Mouse (Mus musculus): ENCODE results near the gene Btg2. TPM values are rescaled to one million over a fixed set of nuclear protein-coding genes. Genes with fewer than 3 reads are reported as not detected.

Btg2 gene
- polyA plus RNA-seq, 1 experiment from 2014 or later, result 82.6 TPM

- 0% methylated on average over 2 of the region's 2 CpGs for WGBS
- Histone ChIP-seq H3K4me1 (ENCODE audit: control insufficient read depth, insufficient read depth, low read length) (peaks cover 44% of the 10 kb centered on the region), H3K27me3 (replicated peaks; ENCODE audit: control insufficient read depth, insufficient read depth, low read length) (no peaks in the 10 kb centered on the region), H3K27ac (ENCODE audit: low read depth, low read length) (peak overlapping the region; percentile 65; the same call in 1 of the 2 replicates), H3K9ac (ENCODE audit: low read length) (peak overlapping the region; percentile 95), H3K9me3 (replicated peaks; ENCODE audit: control insufficient read depth, low read length) (no peaks in the 10 kb centered on the region), H3K36me3 (ENCODE audit: control insufficient read depth, insufficient read depth, low read length) (peaks cover 22% of the 10 kb centered on the region), H3K4me2 (ENCODE audit: low read length) (peak overlapping the region; percentile 81), H3K4me3 (ENCODE audit: low read depth, low read length) (peak overlapping the region; percentile 87)
- no peak for DNase-seq (ENCODE audit: low spot score)
- ATAC-seq, result no peak
Observed at GRCm38 (mm10) chr1:134076789-134077188, 2.1 kb downstream of the Btg2 start.

DNA sequence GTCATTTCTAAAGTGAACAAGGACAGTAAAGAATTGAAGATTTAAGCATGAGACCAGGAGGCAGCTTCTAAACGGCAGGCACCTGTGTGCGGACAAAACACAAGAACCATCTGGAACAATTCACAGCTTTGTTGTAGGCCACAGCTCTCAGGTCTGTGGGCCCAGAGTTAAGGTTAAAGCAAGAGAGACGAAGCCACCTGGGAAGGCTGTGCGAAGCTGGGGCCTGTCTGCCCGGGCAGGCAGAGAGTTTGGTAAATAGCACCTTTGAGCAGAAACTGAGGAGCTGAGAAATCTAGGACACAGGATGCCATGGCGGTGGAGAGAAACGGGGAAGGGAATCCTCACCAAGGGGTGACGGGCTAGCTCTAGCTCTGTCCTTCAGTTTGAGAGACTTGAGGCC is 3.4 kb downstream of the Btg2 start:
- Histone ChIP-seq H3K27me3 (replicated peaks; ENCODE audit: control insufficient read depth, insufficient read depth, low read length) (no peaks in the 10 kb centered on the region), H3K36me3 (ENCODE audit: control insufficient read depth, insufficient read depth, low read length) (peaks cover 22% of the 10 kb centered on the region), H3K9me3 (replicated peaks; ENCODE audit: control insufficient read depth, low read length) (no peaks in the 10 kb centered on the region), H3K4me2 (ENCODE audit: low read length) (peak overlapping the region; percentile 81), H3K4me3 (ENCODE audit: low read depth, low read length) (peak overlapping the region; percentile 87), H3K27ac (ENCODE audit: low read depth, low read length) (peak overlapping the region; percentile 52; the same call in 1 of the 2 replicates), H3K4me1 (ENCODE audit: control insufficient read depth, insufficient read depth, low read length) (peaks cover 53% of the 10 kb centered on the region), H3K9ac (ENCODE audit: low read length) (peak overlapping the region; percentile 95)
- no peak for ATAC-seq
- 76% methylated on average over 8 of the region's 8 CpGs for WGBS
- DNase-seq (ENCODE audit: low spot score), result no peak

- WGBS, result 89% methylated on average over 10 of the region's 10 CpGs
- H3K27me3 ChIP-seq (replicated peaks; ENCODE audit: control insufficient read depth, insufficient read depth, low read length), result no peaks in the 10 kb centered on the region
- H3K36me3 ChIP-seq (ENCODE audit: control insufficient read depth, insufficient read depth, low read length), result peaks cover 22% of the 10 kb centered on the region
- peak overlapping the region; percentile 81 for H3K4me2 ChIP-seq (ENCODE audit: low read length)
- no peaks in the 10 kb centered on the region for H3K9me3 ChIP-seq (replicated peaks; ENCODE audit: control insufficient read depth, low read length)
- H3K9ac ChIP-seq (ENCODE audit: low read length), result peak overlapping the region; percentile 21; the same call in 1 of the 2 replicates
- DNase-seq (ENCODE audit: low spot score) (no peak), ATAC-seq (no peak)
- H3K4me3 ChIP-seq (ENCODE audit: low read depth, low read length), result no peak overlapping the region
- H3K27ac ChIP-seq (ENCODE audit: low read depth, low read length), result 0 out of 2 replicates have a peak overlapping the region, but pooled peaks have one; percentile 14
- peaks cover 56% of the 10 kb centered on the region for H3K4me1 ChIP-seq (ENCODE audit: control insufficient read depth, insufficient read depth, low read length)
Observed at GRCm38 (mm10) chr1:134074606-134075005, 4.3 kb downstream of the Btg2 start.

GRCm38 (mm10) chr1:134074184-134074583 is 4.7 kb downstream of the Btg2 start:
- H3K27me3 ChIP-seq (replicated peaks; ENCODE audit: control insufficient read depth, insufficient read depth, low read length), result no peaks in the 10 kb centered on the region
- peaks cover 22% of the 10 kb centered on the region for H3K36me3 ChIP-seq (ENCODE audit: control insufficient read depth, insufficient read depth, low read length)
- ATAC-seq (no peak), DNase-seq (ENCODE audit: low spot score) (no peak)
- no peak overlapping the region for H3K4me3 ChIP-seq (ENCODE audit: low read depth, low read length)
- no peak overlapping the region for H3K4me2 ChIP-seq (ENCODE audit: low read length)
- H3K9me3 ChIP-seq (replicated peaks; ENCODE audit: control insufficient read depth, low read length), result no peaks in the 10 kb centered on the region
- no peak overlapping the region for H3K9ac ChIP-seq (ENCODE audit: low read length)
- 0 out of 2 replicates have a peak overlapping the region, but pooled peaks have one; percentile 82 for H3K27ac ChIP-seq (ENCODE audit: low read depth, low read length)
- WGBS, result 38% methylated on average over 3 of the region's 3 CpGs
- H3K4me1 ChIP-seq (ENCODE audit: control insufficient read depth, insufficient read depth, low read length), result peaks cover 58% of the 10 kb centered on the region

GRCm38 (mm10) chr1:134073658-134074057 is 5.3 kb downstream of the Btg2 start:
- ATAC-seq (no peak), DNase-seq (ENCODE audit: low spot score) (no peak)
- Histone ChIP-seq H3K4me1 (ENCODE audit: control insufficient read depth, insufficient read depth, low read length) (peaks cover 59% of the 10 kb centered on the region), H3K9ac (ENCODE audit: low read length) (no peak overlapping the region), H3K9me3 (replicated peaks; ENCODE audit: control insufficient read depth, low read length) (no peaks in the 10 kb centered on the region), H3K27ac (ENCODE audit: low read depth, low read length) (peak overlapping the region; percentile 82; the same call in 1 of the 2 replicates), H3K27me3 (replicated peaks; ENCODE audit: control insufficient read depth, insufficient read depth, low read length) (no peaks in the 10 kb centered on the region), H3K4me3 (ENCODE audit: low read depth, low read length) (no peak overlapping the region), H3K4me2 (ENCODE audit: low read length) (no peak overlapping the region), H3K36me3 (ENCODE audit: control insufficient read depth, insufficient read depth, low read length) (peaks cover 22% of the 10 kb centered on the region)
- 86% methylated on average over 1 of the region's 1 CpGs for WGBS

- Histone ChIP-seq H3K4me1 (ENCODE audit: control insufficient read depth, insufficient read depth, low read length) (peaks cover 59% of the 10 kb centered on the region), H3K36me3 (ENCODE audit: control insufficient read depth, insufficient read depth, low read length) (peaks cover 22% of the 10 kb centered on the region), H3K4me3 (ENCODE audit: low read depth, low read length) (no peak overlapping the region), H3K9me3 (replicated peaks; ENCODE audit: control insufficient read depth, low read length) (no peaks in the 10 kb centered on the region), H3K27ac (ENCODE audit: low read depth, low read length) (peak overlapping the region; percentile 82; the same call in 1 of the 2 replicates), H3K4me2 (ENCODE audit: low read length) (no peak overlapping the region), H3K27me3 (replicated peaks; ENCODE audit: control insufficient read depth, insufficient read depth, low read length) (no peaks in the 10 kb centered on the region), H3K9ac (ENCODE audit: low read length) (no peak overlapping the region)
- no peak for DNase-seq (ENCODE audit: low spot score)
- ATAC-seq, result no peak
- 84% methylated on average over 6 of the region's 6 CpGs for WGBS
Observed at GRCm38 (mm10) chr1:134073061-134073564, 5.8 kb downstream of the Btg2 start.

DNA sequence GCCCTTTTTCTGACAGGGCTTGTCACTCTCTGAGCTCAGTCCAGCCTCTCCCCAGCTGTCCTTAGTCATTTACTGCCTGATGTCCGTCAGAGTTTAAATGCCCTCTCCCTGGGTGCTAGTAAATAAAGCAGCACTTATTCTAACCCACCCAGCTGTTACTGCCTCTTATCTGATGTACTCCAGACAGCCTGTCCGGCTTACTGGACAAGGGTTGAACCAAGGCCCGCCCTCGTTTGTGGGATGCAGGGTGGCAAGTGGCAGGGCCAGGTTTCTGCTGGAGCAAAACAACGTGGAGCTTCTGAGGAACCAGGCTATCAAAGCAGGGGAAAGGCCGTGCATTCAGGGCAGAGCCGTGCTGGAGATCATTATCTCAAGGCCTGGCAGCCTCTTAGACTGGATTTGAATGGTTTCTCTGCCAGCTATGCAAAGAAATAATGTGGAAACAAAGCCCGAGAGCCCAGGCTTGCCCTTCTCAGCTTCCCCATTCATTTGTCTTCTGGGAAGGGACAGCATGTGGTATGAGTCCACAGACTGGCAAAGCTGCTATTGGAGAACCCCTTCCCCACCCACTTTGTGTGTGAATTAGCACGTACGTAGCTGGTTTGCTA is 7.4 kb downstream of the Btg2 start:
- H3K27me3 ChIP-seq (replicated peaks; ENCODE audit: control insufficient read depth, insufficient read depth, low read length), result no peaks in the 10 kb centered on the region
- peaks cover 57% of the 10 kb centered on the region for H3K4me1 ChIP-seq (ENCODE audit: control insufficient read depth, insufficient read depth, low read length)
- 7% methylated on average over 10 of the region's 10 CpGs for WGBS

DNA sequence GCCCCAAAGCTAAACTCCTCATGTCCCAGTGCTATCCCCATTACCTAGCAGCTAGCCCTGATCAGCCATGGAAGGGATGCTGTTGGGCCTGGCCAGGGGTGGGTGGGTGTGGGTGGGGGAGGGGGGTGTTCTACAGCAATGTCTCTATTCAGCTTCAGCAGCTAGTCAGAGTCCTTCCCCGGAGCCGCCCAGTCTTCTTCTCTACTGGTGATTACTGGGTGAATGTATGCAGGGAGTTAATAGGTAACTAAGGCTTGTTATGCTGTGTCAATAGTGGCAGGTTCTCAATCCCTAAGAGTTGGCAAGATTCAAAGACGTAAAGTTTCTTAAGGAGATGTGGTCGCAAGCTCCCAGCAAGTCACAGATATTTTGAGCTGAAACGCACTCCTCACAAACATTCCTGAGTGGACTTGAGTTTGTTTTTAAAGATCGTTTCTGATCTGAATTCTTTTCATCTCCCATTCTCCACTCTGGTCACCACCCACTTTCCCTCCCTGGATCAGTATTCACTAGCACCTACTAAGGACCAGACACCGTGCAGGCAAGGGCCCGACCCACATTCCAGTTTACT is 8.7 kb downstream of the Btg2 start:
- Histone ChIP-seq H3K4me1 (ENCODE audit: control insufficient read depth, insufficient read depth, low read length) (peaks cover 55% of the 10 kb centered on the region), H3K27ac (ENCODE audit: low read depth, low read length) (peak overlapping the region; percentile 82), H3K27me3 (replicated peaks; ENCODE audit: control insufficient read depth, insufficient read depth, low read length) (no peaks in the 10 kb centered on the region), H3K9ac (ENCODE audit: low read length) (no peak overlapping the region), H3K4me2 (ENCODE audit: low read length) (no peak overlapping the region), H3K9me3 (replicated peaks; ENCODE audit: control insufficient read depth, low read length) (no peaks in the 10 kb centered on the region), H3K4me3 (ENCODE audit: low read depth, low read length) (no peak overlapping the region), H3K36me3 (ENCODE audit: control insufficient read depth, insufficient read depth, low read length) (peaks cover 9% of the 10 kb centered on the region)
- ATAC-seq, result no peak
- 43% methylated on average over 8 of the region's 8 CpGs for WGBS
- DNase-seq (ENCODE audit: low spot score), result no peak

More for the DNA sequence above, 7.4 kb downstream of the Btg2 start:
- H3K4me2 ChIP-seq (ENCODE audit: low read length), result no peak overlapping the region
- H3K4me3 ChIP-seq (ENCODE audit: low read depth, low read length), result no peak overlapping the region
- ATAC-seq, result peak; percentile 65
- peaks cover 21% of the 10 kb centered on the region for H3K36me3 ChIP-seq (ENCODE audit: control insufficient read depth, insufficient read depth, low read length)
- no peaks in the 10 kb centered on the region for H3K9me3 ChIP-seq (replicated peaks; ENCODE audit: control insufficient read depth, low read length)
- H3K27ac ChIP-seq (ENCODE audit: low read depth, low read length), result peak overlapping the region; percentile 82
- no peak overlapping the region for H3K9ac ChIP-seq (ENCODE audit: low read length)
- peak; percentile 80 for DNase-seq (ENCODE audit: low spot score)

GRCm38 (mm10) chr1:134067143-134067619 is 11.7 kb downstream of the Btg2 start:
- ATAC-seq (no peak), DNase-seq (ENCODE audit: low spot score) (peak; percentile 63)
- peaks cover 64% of the 10 kb centered on the region for H3K4me1 ChIP-seq (ENCODE audit: control insufficient read depth, insufficient read depth, low read length)
- no peak overlapping the region for H3K9ac ChIP-seq (ENCODE audit: low read length)
- peak overlapping the region; percentile 31; the same call in 1 of the 2 replicates for H3K27ac ChIP-seq (ENCODE audit: low read depth, low read length)
- WGBS, result 13% methylated on average over 8 of the region's 8 CpGs
- H3K4me2 ChIP-seq (ENCODE audit: low read length), result no peak overlapping the region
- H3K27me3 ChIP-seq (replicated peaks; ENCODE audit: control insufficient read depth, insufficient read depth, low read length), result no peaks in the 10 kb centered on the region
- no peaks in the 10 kb centered on the region for H3K9me3 ChIP-seq (replicated peaks; ENCODE audit: control insufficient read depth, low read length)
- H3K4me3 ChIP-seq (ENCODE audit: low read depth, low read length), result no peak overlapping the region
- no peaks in the 10 kb centered on the region for H3K36me3 ChIP-seq (ENCODE audit: control insufficient read depth, insufficient read depth, low read length)

All from forebrain, embryonic 14.5 days (tissue).